Mouse (Mus musculus) adrenal gland (tissue): ENCODE results near the gene Cdc42ep5.
"Not testable (repeated sequence)": the region's sequence is repeated elsewhere in the genome, so short reads cannot be mapped to it uniquely, and the experiment has no call there.

Source experiments
- intact Hi-C: fragments of 180-260 bp; cut with DNase I; formaldehyde crosslinking; loops from one replicate; pipeline ENCODE4 v1.15.1; 2025
- long read RNA-seq, 2 experiments: library from polyadenylated mRNA; unstranded; transcript quantifications; one replicate each; pipeline ENCODE4 v2.0.0; 2020; ENCODE audit warnings: borderline replicate concordance in 1 of 2; ENCODE audit not compliant: insufficient replicate concordance in 1 of 2

The Cdc42ep5 gene
- long read RNA-seq, experiment 1, transcript Cdc42ep5-201 (3 exons, 1,025 nt): major isoform, 15 of 21 reads
- long read RNA-seq, experiment 1, partial matches to known transcripts: 0 of 21 reads
- long read RNA-seq, experiment 1, other reads (novel, unspliced or antisense): 4 of 21 reads
- long read RNA-seq, experiment 2, transcript Cdc42ep5-201 (3 exons, 1,025 nt): major isoform, 16 of 21 reads
- long read RNA-seq, experiment 2, partial matches to known transcripts: 0 of 21 reads
- long read RNA-seq, experiment 2, other reads (novel, unspliced or antisense): 4 of 21 reads

DNA sequence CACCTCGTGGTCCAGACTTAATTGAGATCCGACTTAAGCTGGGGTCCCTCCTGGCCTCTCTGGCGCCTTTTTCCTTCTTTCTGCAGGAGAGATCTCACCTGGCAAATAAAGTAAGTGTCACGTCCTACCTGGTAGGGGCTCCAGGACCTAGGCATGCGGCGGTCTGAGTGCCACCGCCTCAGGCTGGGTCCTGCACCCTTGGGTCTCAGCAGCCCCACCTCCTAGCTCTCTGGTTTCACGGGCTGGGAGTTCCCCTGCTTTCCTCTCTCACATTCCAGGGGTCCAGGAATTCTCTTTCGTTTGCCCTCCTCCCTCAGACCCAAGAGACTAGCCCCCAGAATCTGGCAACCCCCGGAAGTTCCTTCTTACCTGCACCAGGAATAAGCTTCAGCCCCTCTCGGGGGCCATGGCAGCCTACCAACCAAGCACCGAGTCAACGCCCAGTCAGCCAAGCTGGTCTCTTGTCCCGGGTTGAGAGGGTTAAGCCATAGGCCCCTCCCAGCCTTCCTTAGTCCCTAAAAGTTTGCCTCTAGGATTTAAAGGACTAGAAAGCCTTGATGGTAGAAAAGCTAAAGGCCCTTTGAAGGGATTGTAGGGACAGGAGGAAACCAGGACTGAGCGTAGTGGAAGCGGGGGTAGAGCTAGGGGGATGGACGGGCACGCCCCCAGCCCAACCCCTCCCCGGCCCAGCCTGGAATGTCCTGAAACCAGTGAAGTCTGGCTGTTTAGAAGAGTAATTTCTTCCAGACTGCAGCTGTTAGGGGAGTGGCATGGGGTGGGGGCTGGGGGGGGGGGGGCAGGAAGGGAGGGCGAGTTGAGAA lies at the start of gene Cdc42ep5:
TSS of gene Cdc42ep5 (minus strand) at position 771 of the 821 bp plus-strand sequence.
- intact Hi-C loops: no loop called here

GRCm38 (mm10) chr7:4213436-4213835 lies 48.8 kb upstream of the Cdc42ep5 start:
- intact Hi-C loops: not testable (repeated sequence)

DNA sequence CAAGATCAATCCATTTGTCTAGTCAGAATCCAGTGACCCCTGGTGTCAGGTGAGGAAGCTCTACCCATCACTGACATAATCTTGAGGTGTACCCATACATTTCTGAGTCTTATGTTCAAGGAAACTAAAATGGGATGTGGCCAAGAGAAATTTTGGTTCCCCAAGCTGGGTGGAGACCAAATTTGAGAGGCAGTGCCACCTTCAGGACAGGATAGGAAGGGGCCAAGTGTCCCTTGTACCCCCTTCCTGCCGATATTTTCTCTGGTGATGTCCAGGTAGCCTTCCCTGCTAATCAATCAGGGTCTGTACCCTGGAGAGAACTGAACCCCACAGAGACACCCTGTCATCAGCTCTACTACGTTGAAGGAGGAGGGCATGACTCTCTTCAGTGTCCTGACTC lies 44.0 kb upstream of the Cdc42ep5 start:
- intact Hi-C loops: loop anchor here (10.0 kb wide), 1 partner anchor 74 kb away; the partner anchor contains the start of gene Leng8

DNA sequence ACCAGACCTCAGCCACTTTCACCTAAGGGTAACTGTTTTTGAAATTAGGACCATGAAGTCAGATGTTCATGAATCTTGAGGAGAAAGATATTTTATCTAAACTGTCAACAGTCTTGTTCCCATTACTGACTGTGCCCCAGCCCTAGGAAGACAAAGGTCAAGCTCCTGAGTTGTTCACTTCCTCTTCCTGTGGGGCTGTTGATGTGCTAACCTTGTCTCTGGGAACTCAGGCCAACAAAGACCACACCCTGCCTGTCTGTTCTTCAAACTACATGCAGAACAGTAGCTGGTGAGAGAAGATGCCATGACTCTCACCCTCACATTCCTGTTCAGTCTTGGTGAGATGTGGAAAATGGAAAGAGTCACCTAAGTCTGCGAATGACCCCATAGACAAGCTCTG lies 42.5 kb upstream of the Cdc42ep5 start:
- intact Hi-C loops: loop anchor here (10.0 kb wide), 1 partner anchor 72 kb away; the partner anchor contains the start of gene Leng8

DNA sequence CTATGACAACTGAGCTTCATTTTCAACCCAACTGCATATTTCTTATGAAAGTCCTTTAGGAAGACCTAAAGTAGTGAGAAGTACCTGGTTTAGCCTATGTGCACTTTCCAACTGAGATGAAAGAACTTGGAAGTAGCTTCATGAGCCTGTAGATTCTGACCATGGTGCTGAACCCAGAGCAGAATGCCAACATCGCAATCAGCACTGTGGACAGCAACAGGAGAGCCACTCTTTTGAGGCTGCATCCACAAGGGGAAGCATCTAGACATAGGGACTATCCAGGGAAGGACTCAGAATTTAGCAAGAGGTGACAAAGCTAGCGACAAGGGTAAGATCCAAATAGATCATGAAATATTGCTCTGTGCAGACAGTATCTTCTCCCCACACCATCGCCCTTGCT lies 13.8 kb upstream of the Cdc42ep5 start:
- intact Hi-C loops: no loop called here

DNA sequence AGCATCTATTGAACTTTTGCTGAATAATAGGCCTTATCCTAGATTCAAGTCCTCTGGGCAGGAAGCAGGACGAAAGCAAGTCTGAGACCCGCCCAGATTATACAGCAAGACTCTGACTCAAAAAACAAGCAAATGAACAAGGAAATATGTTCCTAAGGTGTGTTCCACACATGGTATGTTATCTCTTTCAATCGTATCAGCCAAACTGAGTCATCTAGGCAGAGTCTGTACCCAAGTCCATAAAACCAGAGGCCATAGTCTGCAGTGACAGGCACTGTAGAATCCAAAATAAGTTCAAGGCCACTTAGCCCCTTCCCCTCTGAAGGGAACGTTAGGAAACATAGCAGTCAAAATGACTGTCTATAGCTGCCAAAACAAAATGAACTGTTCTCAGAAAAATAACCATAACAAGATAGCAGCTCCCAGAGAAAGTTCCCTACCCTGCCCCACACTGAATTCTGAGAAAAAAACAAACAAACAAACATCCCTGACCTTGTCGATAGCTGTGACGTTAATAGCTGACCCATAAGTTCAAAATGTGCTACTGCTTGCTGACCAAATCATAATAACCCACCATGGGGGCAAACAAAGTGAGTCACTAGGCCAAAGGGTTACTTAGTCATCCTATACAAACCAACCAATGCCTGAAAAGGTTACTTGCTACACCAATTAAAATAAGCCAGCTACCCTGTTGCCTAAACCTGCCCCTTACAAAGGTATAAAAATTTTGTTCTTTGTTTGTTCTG lies 5.7 kb upstream of the Cdc42ep5 start:
- intact Hi-C loops: no loop called here

- intact Hi-C loops: no loop called here
Observed at GRCm38 (mm10) chr7:4167098-4167497, 2.4 kb upstream of the Cdc42ep5 start.

DNA sequence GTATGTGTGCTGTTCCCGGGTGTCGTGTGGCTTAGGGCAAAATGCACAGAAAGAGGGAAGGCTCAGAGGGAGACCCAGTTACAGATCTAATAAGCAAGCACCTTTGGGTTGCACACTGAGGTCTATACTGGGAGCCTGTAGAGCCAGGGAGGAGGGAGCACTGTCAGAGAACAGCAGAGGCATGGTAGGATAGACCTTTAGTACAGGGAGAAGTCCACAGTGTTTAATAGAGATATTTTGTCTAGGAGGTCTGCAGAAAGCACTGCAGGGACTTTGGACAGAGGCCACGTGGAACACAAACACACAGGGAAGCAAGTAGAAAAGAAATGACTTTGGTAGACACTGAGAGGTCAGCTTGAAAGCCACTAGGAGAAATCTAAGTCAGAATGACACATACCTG lies 626 bp upstream of the Cdc42ep5 start:
- intact Hi-C loops: no loop called here

GRCm38 (mm10) chr7:4163571-4164072 lies 1.0 kb downstream of the Cdc42ep5 start:
- intact Hi-C loops: no loop called here

DNA sequence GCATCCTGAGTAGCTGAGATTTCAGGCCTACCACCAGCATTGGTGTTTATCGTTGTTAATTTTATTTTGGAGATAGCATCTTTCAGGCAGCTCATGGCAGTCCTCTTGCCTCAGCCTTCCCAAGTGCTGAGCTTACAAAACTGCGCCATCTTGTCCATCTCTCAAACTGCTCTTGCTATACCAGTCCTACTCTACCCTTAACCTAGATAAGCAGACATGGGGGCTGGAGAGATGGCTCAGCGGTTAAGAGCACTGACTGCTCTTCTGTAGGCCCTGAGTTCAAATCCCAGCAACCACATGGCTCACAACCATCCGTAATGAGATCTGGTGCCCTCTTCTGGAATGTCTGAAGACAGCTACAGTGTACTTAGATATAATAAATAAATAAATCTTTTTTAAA lies 3.1 kb downstream of the Cdc42ep5 start:
- intact Hi-C loops: not testable (repeated sequence)

GRCm38 (mm10) chr7:4154976-4155375 lies 9.7 kb downstream of the Cdc42ep5 start:
- intact Hi-C loops: no loop called here

GRCm38 (mm10) chr7:4154356-4154755 lies 10.3 kb downstream of the Cdc42ep5 start:
- intact Hi-C loops: no loop called here

DNA sequence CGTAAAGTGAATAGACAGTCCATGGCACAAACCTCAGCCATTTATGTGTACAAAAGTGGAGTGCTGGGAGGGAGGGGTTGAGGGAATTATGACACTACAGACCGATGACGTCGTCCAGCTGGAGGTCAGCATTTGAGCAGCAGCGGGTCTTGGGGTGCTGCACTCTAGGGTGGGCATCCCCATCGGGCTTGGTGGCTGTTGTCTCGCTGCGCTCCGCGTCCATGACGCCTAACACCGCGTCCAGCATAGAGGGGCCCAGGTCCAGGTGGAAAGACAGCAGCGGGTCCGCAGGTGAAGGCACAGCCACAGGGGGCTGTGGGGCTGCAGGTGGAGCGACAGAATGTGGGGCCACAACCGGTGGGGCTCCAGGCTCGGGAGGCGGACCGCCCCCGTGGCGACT lies 13.4 kb downstream of the Cdc42ep5 start:
- intact Hi-C loops: no loop called here

DNA sequence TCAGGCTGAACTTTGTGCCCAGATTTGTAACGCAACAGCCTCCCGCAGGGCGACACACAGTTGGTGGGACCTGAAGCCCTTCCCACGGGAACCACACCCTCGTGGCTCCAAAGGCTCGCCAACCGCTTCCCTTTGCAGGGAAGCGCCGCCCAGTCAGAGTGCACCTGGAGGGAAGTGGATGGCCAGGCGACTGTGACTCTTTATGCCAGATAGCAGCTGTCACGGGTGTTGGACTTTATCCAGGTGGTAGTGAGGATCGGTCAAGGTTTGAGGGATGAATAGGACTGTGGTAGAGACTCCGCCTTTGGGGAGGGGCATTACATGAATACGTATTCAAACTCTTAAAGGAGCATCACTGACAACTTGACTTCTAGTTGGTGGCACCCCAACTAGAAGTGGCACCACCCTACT lies 13.8 kb downstream of the Cdc42ep5 start:
- intact Hi-C loops: no loop called here

- intact Hi-C loops: no loop called here
Observed at GRCm38 (mm10) chr7:4150059-4150541, 14.6 kb downstream of the Cdc42ep5 start, which contains the start of gene Leng9. Leng9 (minus strand) TSS chr7:4150374.

DNA sequence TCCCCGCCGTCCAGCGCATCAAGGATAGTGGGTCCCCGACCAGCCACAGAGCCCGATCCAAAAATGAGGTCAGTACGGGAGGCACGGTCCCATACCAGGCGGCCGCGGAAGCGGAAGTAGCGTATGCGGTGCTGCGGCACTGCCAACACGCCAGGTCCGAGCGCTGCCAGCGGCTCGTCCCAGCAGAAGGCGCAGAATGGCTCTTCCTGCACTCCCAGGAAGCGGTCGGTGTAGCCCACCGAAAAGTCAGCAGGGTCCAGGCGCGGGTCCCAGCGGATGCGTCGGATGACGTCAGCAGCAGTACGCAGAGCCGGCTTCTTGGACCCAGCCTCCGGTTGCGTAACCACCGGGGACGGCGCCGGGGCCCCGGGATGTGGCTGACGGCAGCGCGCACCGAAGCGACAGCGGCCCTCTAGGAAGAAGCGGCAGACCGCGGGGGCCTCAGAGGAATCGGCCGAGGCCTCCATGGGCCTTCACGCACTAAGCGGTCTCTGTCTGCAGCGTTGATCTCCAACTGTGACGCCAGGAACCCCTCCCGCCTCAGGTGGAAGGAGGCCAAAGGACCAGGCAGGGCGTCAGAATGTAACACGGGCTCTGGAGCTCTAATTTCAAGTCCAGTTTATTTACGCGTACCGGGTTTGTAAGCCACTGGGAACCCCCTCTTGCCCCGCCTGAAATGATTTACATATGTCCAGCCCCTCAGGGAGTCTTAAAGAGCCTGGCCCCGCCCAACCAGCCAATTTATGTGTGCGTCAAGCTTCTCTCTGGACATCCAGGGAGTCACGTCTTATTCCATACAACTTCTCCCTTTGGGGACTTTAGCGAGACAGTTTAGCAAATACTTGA lies 15.2 kb downstream of the Cdc42ep5 start:
- intact Hi-C loops: loop anchor here (10.0 kb wide), 1 partner anchor 345 kb away; no protein-coding TSS in a partner anchor

DNA sequence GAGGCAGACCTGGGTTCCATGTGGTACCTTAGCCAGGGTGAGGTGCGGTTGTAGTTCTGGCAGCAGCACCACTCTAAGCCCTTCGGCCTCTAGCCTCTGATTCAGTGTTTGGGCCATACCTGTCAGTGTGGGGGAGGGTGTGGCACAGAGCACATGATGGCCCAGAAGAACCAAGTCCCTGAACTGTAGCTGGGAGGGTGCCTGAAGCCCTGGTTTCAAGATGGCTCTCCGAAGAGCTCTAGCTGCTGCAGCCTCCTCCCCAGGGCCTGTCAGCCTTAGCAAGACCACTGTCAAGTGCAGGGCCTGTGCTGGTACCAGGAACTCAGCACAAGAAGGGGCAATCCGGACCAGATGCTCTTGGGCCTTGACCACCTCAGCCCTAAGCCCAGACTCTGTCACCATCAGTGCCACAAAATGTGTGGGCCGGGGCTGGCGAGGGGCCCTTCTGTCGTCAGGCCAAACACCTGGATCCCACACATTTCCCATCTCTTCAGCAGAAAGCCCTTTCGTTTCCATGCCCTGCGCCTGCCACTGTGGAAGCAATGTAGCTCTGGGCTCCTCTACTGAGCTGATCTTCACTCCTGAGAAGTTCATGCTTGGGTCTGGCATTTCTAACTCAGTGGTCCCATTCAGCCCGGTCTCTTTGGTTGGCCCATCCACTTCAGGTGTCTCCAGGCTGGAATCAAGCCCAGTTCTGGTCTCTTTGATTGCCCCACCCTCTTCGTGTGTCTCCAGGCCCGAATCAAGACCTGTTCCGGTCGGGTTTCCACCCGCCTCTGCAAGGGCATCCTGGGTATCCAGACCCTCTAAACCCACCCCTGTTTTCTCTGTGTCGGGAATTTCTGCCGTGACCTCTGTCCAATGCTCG lies 16.1 kb downstream of the Cdc42ep5 start:
- intact Hi-C loops: loop anchor here (10.0 kb wide), 1 partner anchor 346 kb away; no protein-coding TSS in a partner anchor

GRCm38 (mm10) chr7:4147836-4148235 lies 16.8 kb downstream of the Cdc42ep5 start:
- intact Hi-C loops: loop anchor here (10.0 kb wide), 1 partner anchor 347 kb away; no protein-coding TSS in a partner anchor

DNA sequence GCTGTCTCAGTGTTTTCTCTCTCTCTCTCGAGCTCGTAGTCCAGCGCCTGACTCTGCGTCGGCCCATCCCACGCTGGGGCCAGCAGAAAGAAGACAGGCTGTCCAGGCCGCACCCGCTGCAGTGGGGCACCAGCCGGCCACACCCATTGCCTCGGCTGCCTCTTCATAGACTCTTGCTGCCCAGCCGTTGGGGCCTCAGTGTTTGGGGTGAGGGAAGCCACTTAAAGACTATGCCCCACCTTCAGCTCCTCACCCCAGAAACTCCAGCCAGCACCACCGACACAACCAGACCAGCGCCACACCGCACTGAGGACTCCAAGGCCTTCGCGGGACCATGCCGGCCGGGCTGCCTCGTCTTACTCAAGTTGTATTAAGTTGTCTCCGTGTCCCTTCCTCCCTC lies 17.3 kb downstream of the Cdc42ep5 start:
- intact Hi-C loops: loop anchor here (10.0 kb wide), 1 partner anchor 347 kb away; no protein-coding TSS in a partner anchor
